Mouse (Mus musculus) midbrain, embryonic 15.5 days (tissue): ENCODE data around the gene Rims1. TPM values are rescaled to one million over a fixed set of nuclear protein-coding genes. Genes with fewer than 3 reads are reported as not detected.

Experiments used
- ATAC-seq: fragments of 200-750 bp; cut with Nextera tagmentation; replicated peaks from 2 replicates; pipeline ENCODE4 v1.8.0; 2017; ENCODE audit warnings: moderate TSS enrichment
- H3K27ac ChIP-seq: fragments of 300-500 bp; sonication (generic); 2 replicates; pipeline ENCODE4 v1.5.1; 2015; ENCODE audit warnings: mild to moderate bottlenecking, inconsistent platforms
- H3K27me3 ChIP-seq: fragments of 300-500 bp; sonication (generic); replicated peaks from 2 replicates; pipeline ENCODE4 v1.6.1; 2015; ENCODE audit warnings: inconsistent platforms
- H3K36me3 ChIP-seq: fragments of 300-500 bp; sonication (generic); replicated peaks from 2 replicates; pipeline ENCODE4 v1.6.1; 2015; ENCODE audit warnings: inconsistent platforms
- H3K4me1 ChIP-seq: fragments of 300-500 bp; sonication (generic); 2 replicates; pipeline ENCODE4 v1.6.1; 2015; ENCODE audit warnings: inconsistent platforms
- H3K4me2 ChIP-seq: fragments of 300-500 bp; sonication (generic); 2 replicates; pipeline ENCODE4 v1.6.1; 2015; ENCODE audit warnings: inconsistent platforms, mild to moderate bottlenecking, moderate library complexity
- H3K4me3 ChIP-seq: fragments of 300-500 bp; sonication (generic); 2 replicates; pipeline ENCODE4 v1.5.1; 2015; ENCODE audit warnings: mild to moderate bottlenecking, inconsistent platforms
- H3K9ac ChIP-seq: fragments of 300-500 bp; sonication (generic); 2 replicates; pipeline ENCODE4 v1.6.1; 2015; ENCODE audit warnings: mild to moderate bottlenecking, inconsistent platforms
- H3K9me3 ChIP-seq: fragments of 300-500 bp; sonication (generic); 2 replicates; pipeline ENCODE4 v1.6.1; 2016; ENCODE audit warnings: inconsistent platforms
- WGBS: fragments of 180-500 bp; shearing (Covaris S2); methylation state at CpG from one replicate; pipeline ENCODE4 v1.1.7; 2015; ENCODE audit warnings: mixed read lengths; 5-methylcytosine and 5-hydroxymethylcytosine counted together
- polyA plus RNA-seq: library from polyadenylated mRNA; unstranded; fragments of >200 nt; fragmentation: Nextera tagmentation; extraction: Ambion mirVana; gene quantifications from 2 replicates; pipeline ENCODE4 v1.2.1, GENCODE M21; 2015

The Rims1 gene
- polyA plus RNA-seq, 1 experiment from 2014 or later, result 20.1 TPM

GRCm38 (mm10) chr1:22410173-22410572 lies 395.6 kb downstream of the Rims1 start:
- H3K4me2 ChIP-seq, result no peak overlapping the region
- no peaks in the 10 kb centered on the region for H3K4me1 ChIP-seq
- no peak for ATAC-seq
- WGBS, result 85% methylated on average over 7 of the region's 7 CpGs
- H3K9ac ChIP-seq, result no peak overlapping the region
- no peak overlapping the region for H3K4me3 ChIP-seq
- H3K36me3 ChIP-seq, result no peaks in the 10 kb centered on the region
- H3K27me3 ChIP-seq, result no peaks in the 10 kb centered on the region
- H3K9me3 ChIP-seq, result no peaks in the 10 kb centered on the region
- no peak overlapping the region for H3K27ac ChIP-seq

GRCm38 (mm10) chr1:22386361-22386760 lies 419.4 kb downstream of the Rims1 start:
- Histone ChIP-seq H3K9me3 (no peaks in the 10 kb centered on the region), H3K27ac (no peak overlapping the region), H3K9ac (no peak overlapping the region), H3K4me2 (no peak overlapping the region), H3K4me3 (no peak overlapping the region), H3K27me3 (no peaks in the 10 kb centered on the region), H3K36me3 (no peaks in the 10 kb centered on the region), H3K4me1 (no peaks in the 10 kb centered on the region)
- 74% methylated on average over 3 of the region's 3 CpGs for WGBS
- no peak for ATAC-seq

- Histone ChIP-seq H3K36me3 (0 out of 2 replicates have a peak, but pooled peaks cover 3% of the 10 kb centered on the region), H3K4me3 (no peak overlapping the region), H3K4me2 (no peak overlapping the region), H3K4me1 (no peaks in the 10 kb centered on the region), H3K27me3 (no peaks in the 10 kb centered on the region), H3K9me3 (no peaks in the 10 kb centered on the region), H3K9ac (no peak overlapping the region), H3K27ac (no peak overlapping the region)
- no peak for ATAC-seq
- WGBS, result 80% methylated on average over 5 of the region's 5 CpGs
Observed at GRCm38 (mm10) chr1:22377652-22378051, 428.1 kb downstream of the Rims1 start.

- 35% methylated on average over 6 of the region's 6 CpGs for WGBS
- Histone ChIP-seq H3K4me3 (no peak overlapping the region), H3K4me1 (no peaks in the 10 kb centered on the region), H3K4me2 (no peak overlapping the region), H3K9me3 (no peaks in the 10 kb centered on the region), H3K9ac (no peak overlapping the region), H3K27me3 (no peaks in the 10 kb centered on the region), H3K27ac (no peak overlapping the region), H3K36me3 (0 out of 2 replicates have a peak, but pooled peaks cover 3% of the 10 kb centered on the region)
- no peak for ATAC-seq
Observed at GRCm38 (mm10) chr1:22377062-22377461, 428.7 kb downstream of the Rims1 start.

- H3K27ac ChIP-seq, result no peak overlapping the region
- WGBS, result 93% methylated on average over 2 of the region's 2 CpGs
- H3K4me3 ChIP-seq, result no peak overlapping the region
- H3K4me1 ChIP-seq, result no peaks in the 10 kb centered on the region
- no peak overlapping the region for H3K4me2 ChIP-seq
- no peak overlapping the region for H3K9ac ChIP-seq
- H3K9me3 ChIP-seq, result no peaks in the 10 kb centered on the region
- H3K27me3 ChIP-seq, result no peaks in the 10 kb centered on the region
- no peak for ATAC-seq
- no peaks in the 10 kb centered on the region for H3K36me3 ChIP-seq
Observed at GRCm38 (mm10) chr1:22356209-22356608, 449.6 kb downstream of the Rims1 start.

- Histone ChIP-seq H3K4me1 (no peaks in the 10 kb centered on the region), H3K36me3 (no peaks in the 10 kb centered on the region), H3K4me2 (no peak overlapping the region), H3K9me3 (no peaks in the 10 kb centered on the region), H3K27me3 (no peaks in the 10 kb centered on the region), H3K27ac (no peak overlapping the region), H3K4me3 (no peak overlapping the region), H3K9ac (no peak overlapping the region)
- no peak for ATAC-seq
- 71% methylated on average over 4 of the region's 4 CpGs for WGBS
Observed at GRCm38 (mm10) chr1:22353687-22354086, 452.1 kb downstream of the Rims1 start.

GRCm38 (mm10) chr1:22338914-22339313 lies 466.9 kb downstream of the Rims1 start:
- 80% methylated on average over 9 of the region's 9 CpGs for WGBS
- no peaks in the 10 kb centered on the region for H3K36me3 ChIP-seq
- H3K4me1 ChIP-seq, result peaks cover 4% of the 10 kb centered on the region; the same call in 1 of the 2 replicates
- no peak overlapping the region for H3K27ac ChIP-seq
- no peak for ATAC-seq
- H3K27me3 ChIP-seq, result no peaks in the 10 kb centered on the region
- no peaks in the 10 kb centered on the region for H3K9me3 ChIP-seq
- H3K9ac ChIP-seq, result no peak overlapping the region
- H3K4me3 ChIP-seq, result no peak overlapping the region
- no peak overlapping the region for H3K4me2 ChIP-seq

- ATAC-seq, result peak; percentile 67
- Histone ChIP-seq H3K27ac (no peak overlapping the region), H3K4me2 (no peak overlapping the region), H3K4me1 (0 out of 2 replicates have a peak, but pooled peaks cover 3% of the 10 kb centered on the region), H3K9ac (no peak overlapping the region), H3K4me3 (no peak overlapping the region), H3K36me3 (no peaks in the 10 kb centered on the region), H3K27me3 (no peaks in the 10 kb centered on the region), H3K9me3 (no peaks in the 10 kb centered on the region)
- WGBS, result 20% methylated on average over 6 of the region's 6 CpGs
Observed at GRCm38 (mm10) chr1:22320941-22321676, 484.7 kb downstream of the Rims1 start.

- Histone ChIP-seq H3K36me3 (no peaks in the 10 kb centered on the region), H3K27ac (no peak overlapping the region), H3K4me1 (no peaks in the 10 kb centered on the region), H3K4me3 (no peak overlapping the region), H3K4me2 (no peak overlapping the region), H3K9ac (no peak overlapping the region), H3K27me3 (no peaks in the 10 kb centered on the region), H3K9me3 (no peaks in the 10 kb centered on the region)
- no peak for ATAC-seq
- WGBS, result 15% methylated on average over 2 of the region's 2 CpGs
Observed at GRCm38 (mm10) chr1:22315537-22315936, 490.3 kb downstream of the Rims1 start.

GRCm38 (mm10) chr1:22311471-22311870 lies 494.3 kb downstream of the Rims1 start:
- WGBS, result 52% methylated on average over 7 of the region's 7 CpGs
- Histone ChIP-seq H3K4me2 (no peak overlapping the region), H3K9ac (no peak overlapping the region), H3K27me3 (no peaks in the 10 kb centered on the region), H3K4me1 (no peaks in the 10 kb centered on the region), H3K4me3 (no peak overlapping the region), H3K36me3 (no peaks in the 10 kb centered on the region), H3K9me3 (no peaks in the 10 kb centered on the region), H3K27ac (no peak overlapping the region)
- no peak for ATAC-seq

GRCm38 (mm10) chr1:22306519-22306918 lies 499.3 kb downstream of the Rims1 start:
- H3K27ac ChIP-seq, result no peak overlapping the region
- no peaks in the 10 kb centered on the region for H3K27me3 ChIP-seq
- H3K4me3 ChIP-seq, result no peak overlapping the region
- no peak for ATAC-seq
- WGBS, result 86% methylated on average over 5 of the region's 5 CpGs
- no peaks in the 10 kb centered on the region for H3K9me3 ChIP-seq
- no peak overlapping the region for H3K4me2 ChIP-seq
- H3K4me1 ChIP-seq, result no peaks in the 10 kb centered on the region
- no peak overlapping the region for H3K9ac ChIP-seq
- no peaks in the 10 kb centered on the region for H3K36me3 ChIP-seq

- ATAC-seq, result no peak
- Histone ChIP-seq H3K4me3 (no peak overlapping the region), H3K4me1 (no peaks in the 10 kb centered on the region), H3K27me3 (no peaks in the 10 kb centered on the region), H3K36me3 (no peaks in the 10 kb centered on the region), H3K9ac (no peak overlapping the region), H3K9me3 (no peaks in the 10 kb centered on the region), H3K27ac (no peak overlapping the region), H3K4me2 (no peak overlapping the region)
- 87% methylated on average over 1 of the region's 1 CpGs for WGBS
Observed at GRCm38 (mm10) chr1:22305932-22306331, 499.9 kb downstream of the Rims1 start.

GRCm38 (mm10) chr1:22293953-22294352 lies 511.8 kb downstream of the Rims1 start:
- H3K36me3 ChIP-seq, result no peaks in the 10 kb centered on the region
- no peak overlapping the region for H3K4me2 ChIP-seq
- WGBS, result 3% methylated on average over 3 of the region's 3 CpGs
- no peak overlapping the region for H3K27ac ChIP-seq
- no peak overlapping the region for H3K4me3 ChIP-seq
- 0 out of 2 replicates have a peak, but pooled peaks cover 2% of the 10 kb centered on the region for H3K4me1 ChIP-seq
- H3K9ac ChIP-seq, result no peak overlapping the region
- H3K27me3 ChIP-seq, result no peaks in the 10 kb centered on the region
- no peak for ATAC-seq
- H3K9me3 ChIP-seq, result no peaks in the 10 kb centered on the region
